Mouse (Mus musculus) CH12.LX (cell line): Measurements from ENCODE around the gene Gm45808. TPM values are rescaled to one million over a fixed set of nuclear protein-coding genes. Genes with fewer than 3 reads are reported as not detected.
"Not testable (repeated sequence)": the region's sequence is repeated elsewhere in the genome, so short reads cannot be mapped to it uniquely, and the experiment has no call there.

Experiments used
- DNase-seq: peaks from one replicate; pipeline ENCODE4 v3.0.0-alpha.2; 2013; ENCODE audit errors: extremely low read depth
- H3K27ac ChIP-seq: 2 replicates; pipeline ENCODE4 v1.5.1; 2012; ENCODE audit warnings: low read depth, mild to moderate bottlenecking, control low read depth, moderate library complexity; ENCODE audit not compliant: insufficient read depth
- H3K27me3 ChIP-seq: replicated peaks from 2 replicates; pipeline ENCODE3; 2012; ENCODE audit warnings: inconsistent platforms
- H3K36me3 ChIP-seq, 2 experiments: replicated peaks in 1 of 2; 2 replicates each; pipeline versions ENCODE3 to v1.6.1; 2012; ENCODE audit warnings: inconsistent platforms in 1 of 2, low read length in 1 of 2, mild to moderate bottlenecking in 1 of 2, mixed read lengths in 1 of 2, moderate library complexity in 1 of 2; ENCODE audit not compliant: control insufficient read depth in 1 of 2, insufficient read depth in 1 of 2
- H3K4me1 ChIP-seq, 2 experiments: 2 replicates each; pipeline ENCODE4 v1.6.1; 2012; ENCODE audit warnings: inconsistent platforms in 1 of 2, moderate library complexity in 1 of 2; ENCODE audit not compliant: insufficient read depth in 2 of 2, control insufficient read depth in 1 of 2
- H3K4me2 ChIP-seq: 2 replicates; pipeline ENCODE4 v1.6.1; 2012; ENCODE audit warnings: low read depth, mild to moderate bottlenecking, control low read depth; ENCODE audit not compliant: poor library complexity, insufficient read depth, severe bottlenecking
- H3K4me3 ChIP-seq, 3 experiments: fragments of 150-350 bp in 1 of 3; sonication (generic) in 1 of 3; replicated peaks in 1 of 3; 2 replicates each; pipeline versions ENCODE3 to v1.5.1; 2011 to 2012; ENCODE audit warnings: low read depth in 2 of 3, low read length in 2 of 3, mild to moderate bottlenecking in 2 of 3, moderate library complexity in 2 of 3, control low read depth in 1 of 3, improper control_type of control experiment in 1 of 3, inconsistent platforms in 1 of 3, mixed read lengths in 1 of 3; ENCODE audit not compliant: poor library complexity in 1 of 3
- H3K79me2 ChIP-seq: replicated peaks from 2 replicates; pipeline ENCODE4 v1.6.1; 2012; ENCODE audit warnings: mild to moderate bottlenecking, moderate library complexity; ENCODE audit not compliant: control insufficient read depth, poor library complexity, insufficient read depth, severe bottlenecking; ENCODE audit errors: extremely low read depth
- H3K9ac ChIP-seq: 2 replicates; pipeline ENCODE4 v1.6.1; 2012; ENCODE audit warnings: low read depth, mild to moderate bottlenecking, control low read depth, moderate library complexity; ENCODE audit not compliant: insufficient read depth
- H3K9me3 ChIP-seq: replicated peaks from 2 replicates; pipeline ENCODE3; 2012; ENCODE audit warnings: low read length, inconsistent platforms, mixed read lengths
- BHLHE40 ChIP-seq: IDR thresholded peaks from 2 replicates; pipeline ENCODE4 v1.6.1; 2011; ENCODE audit warnings: mild to moderate bottlenecking, low read depth, low read length, improper control_type of control experiment
- ELF1 ChIP-seq: IDR thresholded peaks from 2 replicates; pipeline ENCODE4 v1.6.1; 2014; ENCODE audit warnings: low read depth, mild to moderate bottlenecking, inconsistent platforms, low read length, improper control_type of control experiment
- HCFC1 ChIP-seq: IDR thresholded peaks from 2 replicates; pipeline ENCODE4 v1.6.1; 2012; ENCODE audit warnings: low read depth, mild to moderate bottlenecking, inconsistent platforms, low read length, improper control_type of control experiment
- KAT2A ChIP-seq: IDR thresholded peaks from 2 replicates; pipeline ENCODE4 v1.6.1; 2012; ENCODE audit warnings: low read length, improper control_type of control experiment, inconsistent platforms; ENCODE audit not compliant: insufficient replicate concordance
- MAX ChIP-seq: IDR thresholded peaks from 2 replicates; pipeline ENCODE4 v1.6.1; 2011; ENCODE audit warnings: low read length, improper control_type of control experiment
- NRF1 ChIP-seq: IDR thresholded peaks from 2 replicates; pipeline ENCODE4 v1.6.1; 2014; ENCODE audit warnings: low read depth, mild to moderate bottlenecking, inconsistent platforms, low read length, improper control_type of control experiment, moderate library complexity
- TBP ChIP-seq: conservative IDR thresholded peaks from 2 replicates; pipeline ENCODE4 v1.6.1; 2011; ENCODE audit warnings: low read depth, low read length, improper control_type of control experiment
- UBTF ChIP-seq: IDR thresholded peaks from 2 replicates; pipeline ENCODE4 v1.6.1; 2012; ENCODE audit warnings: low read depth, mild to moderate bottlenecking, inconsistent platforms, low read length, improper control_type of control experiment, moderate library complexity
- dilution Hi-C: fragments of 300-500 bp; cut with MboI; formaldehyde crosslinking; loops from 2 replicates; pipeline ENCODE4 v1.14.3; 2020; ENCODE audit warnings: low sequenced_read_pairs; ENCODE audit not compliant: extremely low pct_unique_long_range_greater_than_20kb, extremely low pct_ligation_motif_present
- in situ Hi-C: fragments of 300-500 bp; cut with MboI; formaldehyde crosslinking; loops from 3 replicates; pipeline ENCODE4 v1.14.3; 2019; ENCODE audit warnings: low sequenced_read_pairs, low pct_ligation_motif_present, low pct_unique_long_range_greater_than_20kb, mixed read lengths
- polyA plus RNA-seq: library from polyadenylated mRNA; unstranded; fragments of >175 nt; gene quantifications from 2 replicates; pipeline ENCODE4 v1.2.1, GENCODE M21; 2012; ENCODE audit warnings: low read depth; ENCODE audit not compliant: insufficient read length
- total RNA-seq, 2 experiments: library from RNA; depleted of rRNA; stranded (reverse); fragments of 300-350 nt in 1 of 2; fragments of >200 nt in 1 of 2; gene quantifications; 2 replicates each; pipeline ENCODE4 v1.2.3; 2012 to 2014

Gene Gm45808
- total and polyA plus RNA-seq, 3 experiments: 0.85 to 5.0 TPM; not detected in 1

DNA sequence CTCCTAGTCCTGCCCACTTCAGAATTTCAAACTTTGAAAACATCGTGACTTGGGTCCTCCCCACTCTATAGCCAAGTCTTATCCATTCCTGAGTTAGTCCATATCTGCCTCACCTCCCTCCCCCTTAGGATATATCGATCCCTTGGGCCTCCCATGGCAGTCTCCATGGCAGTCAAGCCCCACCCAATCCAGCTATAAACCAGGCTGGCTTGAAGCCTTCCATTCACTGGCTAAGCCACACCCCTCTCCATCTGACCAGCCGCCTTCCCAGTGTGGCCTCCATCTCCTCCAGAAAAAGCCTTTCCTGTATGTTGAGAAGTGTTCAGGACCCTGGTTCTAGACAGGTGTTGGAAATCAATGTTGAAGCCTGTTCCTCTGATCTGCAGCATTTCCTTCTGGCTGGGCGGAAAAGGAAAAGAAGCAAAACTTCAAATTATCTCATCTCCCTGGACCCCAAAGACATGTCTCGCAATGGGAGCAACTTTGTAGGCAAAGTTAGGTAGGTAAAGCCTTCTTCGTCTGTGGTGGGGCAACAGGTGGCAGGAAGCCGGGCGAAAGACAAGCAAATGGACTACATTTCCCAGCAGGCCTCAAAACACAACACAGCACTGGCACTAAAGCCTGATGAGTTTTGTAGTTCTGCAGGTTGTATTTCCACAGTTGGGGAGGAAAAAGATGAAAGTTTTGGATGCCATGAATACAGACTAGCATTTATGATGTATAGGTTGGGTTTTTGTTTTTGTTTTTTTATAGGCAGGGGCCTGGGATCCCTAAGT lies 32.9 kb upstream of the Gm45808 start:
- H3K27ac ChIP-seq: no peak overlapping the region
- no peak for DNase-seq
- H3K36me3 ChIP-seq: peaks cover 15 to 24% of the 10 kb centered on the region in 2 experiments
- no peaks in the 10 kb centered on the region for H3K9me3 ChIP-seq
- dilution Hi-C loops: no loop called here
- H3K4me1 ChIP-seq: peaks cover 7 to 25% of the 10 kb centered on the region in 2 experiments
- no peaks in the 10 kb centered on the region for H3K27me3 ChIP-seq
- peaks cover 14% of the 10 kb centered on the region for H3K79me2 ChIP-seq
- TF ChIP-seq TBP (no peak), KAT2A (0 out of 2 replicates have a peak, but pooled peaks have one; percentile 53), ELF1 (peak; percentile 62), HCFC1 (peak; percentile 85), BHLHE40 (no peak), UBTF (no peak)
- TF ChIP-seq, all 38 proteins: peak for 3
- no peak overlapping the region for H3K9ac ChIP-seq
- no peak overlapping the region for H3K4me2 ChIP-seq
- no peak overlapping the region for H3K4me3 ChIP-seq
- in situ Hi-C loops: loop anchor here (10.0 kb wide), 1 partner anchor 65 kb away; no protein-coding TSS in a partner anchor

- no peak for TF ChIP-seq ELF1
- no peak for TF ChIP-seq NRF1
- no peak for TF ChIP-seq BHLHE40
- no peak for TF ChIP-seq MAX
- dilution Hi-C loops: no loop called here
- no peak overlapping the region for H3K4me3 ChIP-seq
- H3K4me2 ChIP-seq: no peak overlapping the region
- DNase-seq: no peak
- no peaks in the 10 kb centered on the region for H3K9me3 ChIP-seq
- H3K27me3 ChIP-seq: no peaks in the 10 kb centered on the region
- peaks cover 5 to 19% of the 10 kb centered on the region in 2 experiments for H3K4me1 ChIP-seq
- peaks cover 9 to 18% of the 10 kb centered on the region in 2 experiments for H3K36me3 ChIP-seq
- in situ Hi-C loops: no loop called here
- H3K79me2 ChIP-seq: peaks cover 8% of the 10 kb centered on the region
- H3K9ac ChIP-seq: no peak overlapping the region
- no peak overlapping the region for H3K27ac ChIP-seq
These were observed 32.0 kb upstream of the Gm45808 start for GRCm38 (mm10) chr7:45518618-45519017.

GRCm38 (mm10) chr7:45516846-45517245 lies 30.2 kb upstream of the Gm45808 start:
- H3K79me2 ChIP-seq, H3K4me2 ChIP-seq, in situ Hi-C loops, H3K27me3 ChIP-seq, H3K36me3 ChIP-seq, H3K9me3 ChIP-seq, DNase-seq, H3K9ac ChIP-seq, H3K27ac ChIP-seq, H3K4me1 ChIP-seq, H3K4me3 ChIP-seq, dilution Hi-C loops: not testable (repeated sequence)
